Mouse (Mus musculus): ENCODE data around the gene Tmem174. TPM values are rescaled to one million over a fixed set of nuclear protein-coding genes. Genes with fewer than 3 reads are reported as not detected.

Gene Tmem174
- polyA plus RNA-seq, 1 experiment from 2014 or later: not detected

Other genes with a start within 250 kb of the Tmem174 start
- gene Gm10320, start 145.4 kb downstream of the Tmem174 start, polyA plus RNA-seq (2014; fragmentation: Nextera tagmentation; extraction: Ambion mirVana): 1.4 and 1.8 TPM in 2 replicates
- gene Tmem171, start 57.4 kb upstream of the Tmem174 start, polyA plus RNA-seq (2014; fragmentation: Nextera tagmentation; extraction: Ambion mirVana): not detected in 2 replicates
- 29.3 and 34.8 TPM in 2 replicates for gene Fcho2, start 178.0 kb upstream of the Tmem174 start, polyA plus RNA-seq (2014; fragmentation: Nextera tagmentation; extraction: Ambion mirVana)

Measured in limb, embryonic 11.5 days (tissue).